Mouse (Mus musculus) MEL (cell line): ENCODE results near the gene A730061H03Rik. TPM values are rescaled to one million over a fixed set of nuclear protein-coding genes. Genes with fewer than 3 reads are reported as not detected.

ENCODE experiments used
- polyA plus RNA-seq, 2 experiments: library from polyadenylated mRNA; stranded (reverse) in 1 of 2; unstranded in 1 of 2; fragments of >175 nt in 1 of 2; fragments of >200 nt in 1 of 2; gene quantifications; 2 replicates each; pipeline versions ENCODE4 v1.2.1 to v1.2.4; 2012; ENCODE audit warnings: low replicate concordance in 2 of 2, low read depth in 1 of 2; ENCODE audit not compliant: insufficient read length in 2 of 2, insufficient read depth in 1 of 2, missing spikeins in 1 of 2
- total RNA-seq: library from RNA; depleted of rRNA; stranded (reverse); fragments of 300-350 nt; gene quantifications from 2 replicates; pipeline ENCODE4 v1.2.3, GENCODE M21; 2012; rRNA removed

Gene A730061H03Rik
- total and polyA plus RNA-seq, 3 experiments = 0.73 to 0.86 TPM; not detected in 1

Other genes with a start within 250 kb of the A730061H03Rik start
- 19.9 and 22.7 TPM in 2 replicates for gene Dhrs4, start 81.6 kb downstream of the A730061H03Rik start, total RNA-seq
- 10 to 100 TPM in 1 of 2 experiments, not detected in 1; 34.2 TPM for gene Dhrs4, start 81.6 kb downstream of the A730061H03Rik start, polyA plus RNA-seq
- 0.23 and 0.27 TPM in 2 replicates for gene Carmil3, start 69.8 kb downstream of the A730061H03Rik start, total RNA-seq
- gene Carmil3, start 69.8 kb downstream of the A730061H03Rik start, polyA plus RNA-seq = 1 to 10 TPM in 1 of 2 experiments, not detected in 1; 2.6 TPM
- not detected in 2 replicates for gene Cpne6, start 50.0 kb downstream of the A730061H03Rik start, total RNA-seq
- gene Cpne6, start 50.0 kb downstream of the A730061H03Rik start, polyA plus RNA-seq = not detected
- gene Nrl, start 35.4 kb downstream of the A730061H03Rik start, total RNA-seq = not detected in 2 replicates
- gene Nrl, start 35.4 kb downstream of the A730061H03Rik start, polyA plus RNA-seq = not detected
- 17.0 and 64.4 TPM in 2 replicates for gene Pck2, start 20.1 kb downstream of the A730061H03Rik start, total RNA-seq
- 100 to 1,000 TPM in 1 of 2 experiments, 10 to 100 TPM in 1; 63.7 to 103 TPM for gene Pck2, start 20.1 kb downstream of the A730061H03Rik start, polyA plus RNA-seq
- 24.3 and 27.7 TPM in 2 replicates for gene Dcaf11, start 400 bp downstream of the A730061H03Rik start, total RNA-seq
- gene Dcaf11, start 400 bp downstream of the A730061H03Rik start, polyA plus RNA-seq = 10 to 100 TPM in 1 of 2 experiments, not detected in 1; 37.9 TPM
- gene Fitm1, start 15.2 kb upstream of the A730061H03Rik start, total RNA-seq = not detected in 2 replicates
- under 1 TPM in 1 of 2 experiments, not detected in 1; 0.07 TPM for gene Fitm1, start 15.2 kb upstream of the A730061H03Rik start, polyA plus RNA-seq
- gene Psme1, start 17.7 kb upstream of the A730061H03Rik start, total RNA-seq = 73.8 and 85.9 TPM in 2 replicates
- gene Psme1, start 17.7 kb upstream of the A730061H03Rik start, polyA plus RNA-seq = 100 to 1,000 TPM in 1 of 2 experiments, not detected in 1; 205 TPM
- 55.4 and 59.4 TPM in 2 replicates for gene Emc9, start 24.9 kb upstream of the A730061H03Rik start, total RNA-seq
- 10 to 100 TPM in 1 of 2 experiments, not detected in 1; 38.7 TPM for gene Emc9, start 24.9 kb upstream of the A730061H03Rik start, polyA plus RNA-seq
- gene Psme2, start 30.7 kb upstream of the A730061H03Rik start, total RNA-seq = 98.1 and 143 TPM in 2 replicates
- gene Psme2, start 30.7 kb upstream of the A730061H03Rik start, polyA plus RNA-seq = 100 to 1,000 TPM in 1 of 2 experiments, not detected in 1; 231 TPM
- 10.7 and 12.9 TPM in 2 replicates for gene Rnf31, start 31.3 kb upstream of the A730061H03Rik start, total RNA-seq
- gene Rnf31, start 31.3 kb upstream of the A730061H03Rik start, polyA plus RNA-seq = 10 to 100 TPM in 1 of 2 experiments, not detected in 1; 24.5 TPM
- 5.0 and 8.5 TPM in 2 replicates for gene Irf9, start 43.2 kb upstream of the A730061H03Rik start, total RNA-seq
- gene Irf9, start 43.2 kb upstream of the A730061H03Rik start, polyA plus RNA-seq = 10 to 100 TPM in 1 of 2 experiments, not detected in 1; 14.8 TPM
- gene Rec8, start 57.6 kb upstream of the A730061H03Rik start, total RNA-seq = 1.5 and 1.6 TPM in 2 replicates
- gene Rec8, start 57.6 kb upstream of the A730061H03Rik start, polyA plus RNA-seq = 1 to 10 TPM in 1 of 2 experiments, not detected in 1; 2.5 TPM
- gene Ipo4, start 75.6 kb upstream of the A730061H03Rik start, total RNA-seq = 46.2 and 54.1 TPM in 2 replicates
- gene Ipo4, start 75.6 kb upstream of the A730061H03Rik start, polyA plus RNA-seq = 100 to 1,000 TPM in 1 of 2 experiments, not detected in 1; 132 TPM
- gene Gm49378, start 77.5 kb upstream of the A730061H03Rik start, total RNA-seq = not detected in 2 replicates
- 1 to 10 TPM in 1 of 2 experiments, not detected in 1; 4.6 TPM for gene Gm49378, start 77.5 kb upstream of the A730061H03Rik start, polyA plus RNA-seq
- gene Tm9sf1, start 83.4 kb upstream of the A730061H03Rik start, total RNA-seq = 49.4 and 60.5 TPM in 2 replicates
- gene Tm9sf1, start 83.4 kb upstream of the A730061H03Rik start, polyA plus RNA-seq = 10 to 100 TPM in 1 of 2 experiments, not detected in 1; 80.1 TPM
- gene Tssk4, start 89.8 kb upstream of the A730061H03Rik start, total RNA-seq = 0.08 and 0.10 TPM in 2 replicates
- gene Tssk4, start 89.8 kb upstream of the A730061H03Rik start, polyA plus RNA-seq = under 1 TPM in 1 of 2 experiments, not detected in 1; 0.40 TPM
- gene Mdp1, start 100.1 kb upstream of the A730061H03Rik start, total RNA-seq = 25.5 and 30.6 TPM in 2 replicates
- 10 to 100 TPM in 1 of 2 experiments, not detected in 1; 25.6 TPM for gene Mdp1, start 100.1 kb upstream of the A730061H03Rik start, polyA plus RNA-seq
- 22.3 and 24.5 TPM in 2 replicates for gene Gmpr2, start 111.5 kb upstream of the A730061H03Rik start, total RNA-seq
- gene Gmpr2, start 111.5 kb upstream of the A730061H03Rik start, polyA plus RNA-seq = 10 to 100 TPM in 1 of 2 experiments, not detected in 1; 28.8 TPM
- 515 and 516 TPM in 2 replicates for gene Nedd8, start 111.7 kb upstream of the A730061H03Rik start, total RNA-seq
- gene Nedd8, start 111.7 kb upstream of the A730061H03Rik start, polyA plus RNA-seq = 100 to 1,000 TPM in 1 of 2 experiments, not detected in 1; 528 TPM
- gene Tinf2, start 121.4 kb upstream of the A730061H03Rik start, total RNA-seq = 27.2 and 27.8 TPM in 2 replicates
- 10 to 100 TPM in 1 of 2 experiments, not detected in 1; 53.0 TPM for gene Tinf2, start 121.4 kb upstream of the A730061H03Rik start, polyA plus RNA-seq
- gene Tgm1, start 153.5 kb upstream of the A730061H03Rik start, total RNA-seq = 5.8 and 6.2 TPM in 2 replicates
- 10 to 100 TPM in 1 of 2 experiments, not detected in 1; 11.4 TPM for gene Tgm1, start 153.5 kb upstream of the A730061H03Rik start, polyA plus RNA-seq
- gene Rabggta, start 161.9 kb upstream of the A730061H03Rik start, total RNA-seq = 21.8 and 22.8 TPM in 2 replicates
- gene Rabggta, start 161.9 kb upstream of the A730061H03Rik start, polyA plus RNA-seq = 10 to 100 TPM in 1 of 2 experiments, not detected in 1; 32.0 TPM
- 20.0 and 21.7 TPM in 2 replicates for gene Dhrs1, start 185.3 kb upstream of the A730061H03Rik start, total RNA-seq
- gene Dhrs1, start 185.3 kb upstream of the A730061H03Rik start, polyA plus RNA-seq = 10 to 100 TPM in 1 of 2 experiments, not detected in 1; 48.8 TPM
- gene Nop9, start 185.3 kb upstream of the A730061H03Rik start, total RNA-seq = 46.1 and 47.8 TPM in 2 replicates
- 100 to 1,000 TPM in 1 of 2 experiments, not detected in 1; 112 TPM for gene Nop9, start 185.3 kb upstream of the A730061H03Rik start, polyA plus RNA-seq
- 1.7 and 2.4 TPM in 2 replicates for gene Cideb, start 198.1 kb upstream of the A730061H03Rik start, total RNA-seq
- under 1 TPM in 1 of 2 experiments, not detected in 1; 0.53 TPM for gene Cideb, start 198.1 kb upstream of the A730061H03Rik start, polyA plus RNA-seq
- 0.19 and 0.59 TPM in 2 replicates for gene Ltb4r2, start 201.0 kb upstream of the A730061H03Rik start, total RNA-seq
- gene Ltb4r2, start 201.0 kb upstream of the A730061H03Rik start, polyA plus RNA-seq = under 1 TPM in 1 of 2 experiments, not detected in 1; 0.52 TPM
- 0.35 and 0.65 TPM in 2 replicates for gene Ltb4r1, start 205.6 kb upstream of the A730061H03Rik start, total RNA-seq
- gene Ltb4r1, start 205.6 kb upstream of the A730061H03Rik start, polyA plus RNA-seq = 1 to 10 TPM in 1 of 2 experiments, not detected in 1; 1.5 TPM
- 0.19 and 0.29 TPM in 2 replicates for gene Adcy4, start 223.7 kb upstream of the A730061H03Rik start, total RNA-seq
- under 1 TPM in 1 of 2 experiments, not detected in 1; 0.35 TPM for gene Adcy4, start 223.7 kb upstream of the A730061H03Rik start, polyA plus RNA-seq
- 67.1 and 77.4 TPM in 2 replicates for gene Ripk3, start 228.5 kb upstream of the A730061H03Rik start, total RNA-seq
- 100 to 1,000 TPM; 123 to 124 TPM for gene Ripk3, start 228.5 kb upstream of the A730061H03Rik start, polyA plus RNA-seq